Mouse (Mus musculus): ENCODE data around the gene Herpud1. TPM values are rescaled to one million over a fixed set of nuclear protein-coding genes. Genes with fewer than 3 reads are reported as not detected.

Gene Herpud1
- total and polyA plus RNA-seq, 3 experiments: 124 to 257 (median 206) TPM

- Histone ChIP-seq H3K79me2 (replicated peaks; ENCODE audit: control insufficient read depth, extremely low read depth, insufficient read depth, poor library complexity, severe bottlenecking) (no peaks in the 10 kb centered on the region), H3K4me3 (replicated peaks in 1 of 3; ENCODE audit: low read depth in 2 of 3, low read length in 2 of 3, poor library complexity in 1 of 3) (no peak overlapping the region), H3K36me3 (replicated peaks in 1 of 2; ENCODE audit: control insufficient read depth in 1 of 2, insufficient read depth in 1 of 2, low read length in 1 of 2) (no peaks in the 10 kb centered on the region), H3K27ac (ENCODE audit: insufficient read depth, low read depth) (no peak overlapping the region), H3K9me3 (replicated peaks; ENCODE audit: low read length) (no peaks in the 10 kb centered on the region), H3K4me1 (ENCODE audit: control insufficient read depth in 1 of 2, insufficient read depth in 2 of 2) (peaks cover 11 to 47% of the 10 kb centered on the region in 2 experiments), H3K27me3 (replicated peaks) (no peaks in the 10 kb centered on the region), H3K4me2 (ENCODE audit: insufficient read depth, low read depth, poor library complexity, severe bottlenecking) (no peak overlapping the region), H3K9ac (ENCODE audit: insufficient read depth, low read depth) (no peak overlapping the region)
- no peak for TF ChIP-seq CTCF (conservative IDR thresholded peaks at IDR 0.05 in 1 of 2, IDR thresholded peaks at IDR 0.05 in 1 of 2; ENCODE audit: low read depth in 2 of 2, low read length in 2 of 2)
- TF ChIP-seq CHD2 (IDR thresholded peaks at IDR 0.05; ENCODE audit: low read length): no peak
- TF ChIP-seq IRF4 (IDR thresholded peaks at IDR 0.05; ENCODE audit: low read depth, low read length): no peak
- TF ChIP-seq UBTF (IDR thresholded peaks at IDR 0.05; ENCODE audit: low read depth, low read length): no peak
- TF ChIP-seq RCOR1 (conservative IDR thresholded peaks at IDR 0.05; ENCODE audit: low read depth, low read length): no peak
- TF ChIP-seq GABPA (IDR thresholded peaks at IDR 0.05; ENCODE audit: insufficient replicate concordance, low read depth, low read length): no peak
- TF ChIP-seq TBP (conservative IDR thresholded peaks at IDR 0.05; ENCODE audit: low read depth, low read length): no peak
- no peak for TF ChIP-seq E2F4 (IDR thresholded peaks at IDR 0.05; ENCODE audit: insufficient replicate concordance, low read depth, low read length)
- no peak for TF ChIP-seq POLR2AphosphoS2 (IDR thresholded peaks at IDR 0.05; ENCODE audit: low read depth, low read length)
- TF ChIP-seq USF2 (conservative IDR thresholded peaks at IDR 0.05; ENCODE audit: low read depth, low read length): no peak
- no peak for TF ChIP-seq CHD1 (IDR thresholded peaks at IDR 0.05; ENCODE audit: low read depth, low read length)
- no peak for TF ChIP-seq KAT2A (IDR thresholded peaks at IDR 0.05; ENCODE audit: insufficient replicate concordance, low read length)
- no peak for DNase-seq (ENCODE audit: extremely low read depth)
- in situ Hi-C loops (cut with MboI; ENCODE audit: low pct_ligation_motif_present, low pct_unique_long_range_greater_than_20kb, low sequenced_read_pairs): no loop called here
- dilution Hi-C loops (cut with MboI; ENCODE audit: extremely low pct_ligation_motif_present, extremely low pct_unique_long_range_greater_than_20kb, low sequenced_read_pairs): no loop called here
These were observed 43.5 kb upstream of the Herpud1 start for GRCm38 (mm10) chr8:94342691-94343090.

- dilution Hi-C loops (cut with MboI; ENCODE audit: extremely low pct_ligation_motif_present, extremely low pct_unique_long_range_greater_than_20kb, low sequenced_read_pairs) (no loop called here), in situ Hi-C loops (cut with MboI; ENCODE audit: low pct_ligation_motif_present, low pct_unique_long_range_greater_than_20kb, low sequenced_read_pairs) (no loop called here)
These were observed 42.9 kb upstream of the Herpud1 start for GRCm38 (mm10) chr8:94343290-94343689.

More at GRCm38 (mm10) chr8:94343290-94343689, 42.9 kb upstream of the Herpud1 start:
- no peak overlapping the region for H3K4me2 ChIP-seq (ENCODE audit: insufficient read depth, low read depth, poor library complexity, severe bottlenecking)
- H3K79me2 ChIP-seq (replicated peaks; ENCODE audit: control insufficient read depth, extremely low read depth, insufficient read depth, poor library complexity, severe bottlenecking): no peaks in the 10 kb centered on the region
- H3K27ac ChIP-seq (ENCODE audit: insufficient read depth, low read depth): no peak overlapping the region
- peaks cover 11 to 47% of the 10 kb centered on the region in 2 experiments for H3K4me1 ChIP-seq (ENCODE audit: control insufficient read depth in 1 of 2, insufficient read depth in 2 of 2)
- no peak overlapping the region for H3K9ac ChIP-seq (ENCODE audit: insufficient read depth, low read depth)
- TF ChIP-seq NELFE (IDR thresholded peaks at IDR 0.05; ENCODE audit: low read depth, low read length) (peak; percentile 29; the same call in 1 of the 2 replicates), ELF1 (IDR thresholded peaks at IDR 0.05; ENCODE audit: low read depth, low read length) (0 out of 2 replicates have a peak, but pooled peaks have one; percentile 52), ZNF384 (IDR thresholded peaks at IDR 0.05; ENCODE audit: low read depth, low read length) (no peak), RAD21 (IDR thresholded peaks at IDR 0.05; ENCODE audit: low read depth, low read length) (peak; percentile 88), HCFC1 (IDR thresholded peaks at IDR 0.05; ENCODE audit: low read depth, low read length) (peak; percentile 16; the same call in 1 of the 2 replicates), SMC3 (IDR thresholded peaks at IDR 0.05; ENCODE audit: low read depth, low read length) (peak; percentile 97), MYC (IDR thresholded peaks at IDR 0.05; ENCODE audit: low read depth, low read length) (peak; percentile 60; the same call in 1 of the 2 replicates), CTCF (conservative IDR thresholded peaks at IDR 0.05 in 1 of 2, IDR thresholded peaks at IDR 0.05 in 1 of 2; ENCODE audit: low read depth in 2 of 2, low read length in 2 of 2) (peak; percentile 94 to 96), IRF4 (IDR thresholded peaks at IDR 0.05; ENCODE audit: low read depth, low read length) (peak; percentile 20; the same call in 1 of the 2 replicates), ZC3H11A (IDR thresholded peaks at IDR 0.05; ENCODE audit: low read depth, low read length) (peak; percentile 83), MAX (IDR thresholded peaks at IDR 0.05; ENCODE audit: low read length) (no peak), JUND (conservative IDR thresholded peaks at IDR 0.05; ENCODE audit: low read depth, low read length) (0 out of 2 replicates have a peak, but pooled peaks have one; percentile 12), ETS1 (conservative IDR thresholded peaks at IDR 0.05; ENCODE audit: low read depth, low read length) (no peak)
- H3K9me3 ChIP-seq (replicated peaks; ENCODE audit: low read length): no peaks in the 10 kb centered on the region
- H3K4me3 ChIP-seq (replicated peaks in 1 of 3; ENCODE audit: low read depth in 2 of 3, low read length in 2 of 3, poor library complexity in 1 of 3): no peak overlapping the region
- peak; percentile 85 for DNase-seq (ENCODE audit: extremely low read depth)
- H3K36me3 ChIP-seq (replicated peaks in 1 of 2; ENCODE audit: control insufficient read depth in 1 of 2, insufficient read depth in 1 of 2, low read length in 1 of 2): no peaks in the 10 kb centered on the region
- H3K27me3 ChIP-seq (replicated peaks): no peaks in the 10 kb centered on the region
